Mouse (Mus musculus) ES-E14 (cell line): ENCODE data around the gene Tesc. TPM values are rescaled to one million over a fixed set of nuclear protein-coding genes. Genes with fewer than 3 reads are reported as not detected.

Experiments
- DNase-seq: peaks from one replicate; pipeline ENCODE4 v3.0.0-alpha.2; 2013; ENCODE audit warnings: low read depth, low spot score
- H3K27ac ChIP-seq: 2 replicates; pipeline ENCODE4 v1.5.1; 2012; ENCODE audit warnings: low read depth, mild to moderate bottlenecking, low read length, moderate library complexity, mixed read lengths; ENCODE audit not compliant: poor library complexity, insufficient read depth, severe bottlenecking
- H3K36me3 ChIP-seq: 2 replicates; pipeline ENCODE4 v1.6.1; 2012; ENCODE audit warnings: mild to moderate bottlenecking, low read length, moderate library complexity, mixed read lengths; ENCODE audit not compliant: control insufficient read depth, poor library complexity, insufficient read depth, severe bottlenecking
- H3K4me1 ChIP-seq, 2 experiments: fragments of 150-350 bp in 1 of 2; sonication (generic) in 1 of 2; 2 replicates each; pipeline ENCODE4 v1.6.1; 2012; ENCODE audit warnings: low read length in 2 of 2, mild to moderate bottlenecking in 1 of 2, mixed read lengths in 1 of 2; ENCODE audit not compliant: control insufficient read depth in 2 of 2, insufficient read depth in 2 of 2, poor library complexity in 1 of 2
- H3K4me3 ChIP-seq, 2 experiments: fragments of 150-350 bp in 1 of 2; sonication (generic) in 1 of 2; 2 replicates each; pipeline ENCODE4 v1.5.1; 2012; ENCODE audit warnings: low read length in 2 of 2, low read depth in 1 of 2, mild to moderate bottlenecking in 1 of 2, mixed read lengths in 1 of 2; ENCODE audit not compliant: insufficient read depth in 1 of 2, poor library complexity in 1 of 2, severe bottlenecking in 1 of 2
- H3K9ac ChIP-seq: 2 replicates; pipeline ENCODE4 v1.6.1; 2012; ENCODE audit warnings: low read depth, mild to moderate bottlenecking, low read length, mixed read lengths; ENCODE audit not compliant: poor library complexity, insufficient read depth, severe bottlenecking
- H3K9me3 ChIP-seq: fragments of 150-350 bp; sonication (generic); 2 replicates; pipeline ENCODE4 v1.6.1; 2012; ENCODE audit warnings: low read depth, mild to moderate bottlenecking, low read length; ENCODE audit not compliant: control insufficient read depth, insufficient read depth
- CHD2 ChIP-seq: IDR thresholded peaks from 2 replicates; pipeline ENCODE4 v1.6.1; 2014; ENCODE audit warnings: mild to moderate bottlenecking, low read depth, low read length, inconsistent platforms
- HCFC1 ChIP-seq: IDR thresholded peaks from 2 replicates; pipeline ENCODE4 v1.6.1; 2012; ENCODE audit warnings: low read length, inconsistent platforms, borderline replicate concordance; ENCODE audit not compliant: insufficient read depth
- MAFK ChIP-seq: IDR thresholded peaks from 2 replicates; pipeline ENCODE4 v1.6.1; 2014; ENCODE audit warnings: mild to moderate bottlenecking, low read depth, low read length, inconsistent platforms; ENCODE audit not compliant: insufficient read depth
- ZC3H11A ChIP-seq: IDR thresholded peaks from 2 replicates; pipeline ENCODE4 v1.6.1; 2012; ENCODE audit warnings: low read depth, mild to moderate bottlenecking, inconsistent platforms, low read length, borderline replicate concordance
- ZNF384 ChIP-seq: IDR thresholded peaks from 2 replicates; pipeline ENCODE4 v1.6.1; 2012; ENCODE audit warnings: low read depth, low read length, inconsistent platforms
- in situ Hi-C, 2 experiments: fragments of 600-800 bp; cut with MboI; formaldehyde crosslinking; loops; one replicate each; pipeline ENCODE4 v1.15.1; 2025; ENCODE audit warnings: low sequenced_read_pairs in 2 of 2, inconsistent platforms in 1 of 2; ENCODE audit not compliant: unreplicated experiment in 2 of 2
- total RNA-seq: library from RNA; depleted of rRNA; stranded (reverse); fragments of 300-350 nt; gene quantifications from 2 replicates; pipeline ENCODE4 v1.2.3, GENCODE M21; 2012

Tesc gene
- total RNA-seq, 1 experiment: 3.1 TPM

DNA sequence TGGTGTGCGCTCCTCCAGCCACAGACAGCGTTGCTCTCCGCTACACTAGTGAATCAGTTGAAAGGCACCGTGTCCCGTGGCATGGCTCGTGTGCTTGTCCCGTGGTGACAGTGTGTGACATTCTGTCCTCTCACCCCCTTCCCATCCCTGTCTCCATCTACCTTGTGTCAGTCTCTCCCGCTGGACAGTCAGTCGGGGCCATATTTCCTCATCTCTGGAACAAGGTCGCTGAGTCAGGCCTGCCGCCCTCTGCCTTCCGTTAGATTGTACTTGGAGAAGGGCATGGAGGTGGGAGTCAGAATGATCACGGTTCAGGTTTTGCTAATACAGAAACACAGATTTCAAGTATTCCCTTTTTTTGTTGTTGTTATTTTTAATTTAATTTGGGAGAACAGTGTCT lies 19.2 kb upstream of the Tesc start:
- in situ Hi-C loops: no loop called here
- DNase-seq: no peak
- H3K36me3 ChIP-seq: peaks cover 18% of the 10 kb centered on the region; the same call in 1 of the 2 replicates
- no peak overlapping the region for H3K4me3 ChIP-seq
- H3K27ac ChIP-seq: no peak overlapping the region
- no peaks in the 10 kb centered on the region for H3K9me3 ChIP-seq
- no peak for TF ChIP-seq MAFK
- TF ChIP-seq ZC3H11A: no peak
- no peak for TF ChIP-seq HCFC1
- no peak for TF ChIP-seq CHD2
- no peak for TF ChIP-seq ZNF384
- H3K4me1 ChIP-seq: peaks cover 0 to 4% of the 10 kb centered on the region in 2 experiments; a peak in 2 of 4 replicates
- no peak overlapping the region for H3K9ac ChIP-seq

DNA sequence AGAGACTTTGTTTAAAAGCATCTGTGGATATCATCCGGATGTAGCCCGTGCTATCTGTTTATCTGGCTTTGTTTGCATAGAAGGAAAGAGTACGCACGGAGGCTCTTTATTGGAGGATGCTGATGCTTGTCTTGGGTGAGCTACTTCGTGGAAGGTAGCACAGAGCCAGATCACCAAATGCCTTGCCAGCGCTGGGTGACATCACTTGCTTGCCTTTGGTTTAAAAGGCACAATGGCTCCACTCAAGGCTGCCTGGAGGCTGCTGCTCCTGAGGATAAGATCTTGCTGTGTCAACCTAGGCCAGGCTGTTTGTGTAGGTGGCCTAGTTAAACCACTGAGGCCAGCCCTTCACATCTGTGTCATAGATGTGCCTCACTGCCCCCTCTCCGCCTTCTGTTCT lies 16.7 kb upstream of the Tesc start:
- no peak overlapping the region for H3K9ac ChIP-seq
- H3K9me3 ChIP-seq: no peaks in the 10 kb centered on the region
- H3K36me3 ChIP-seq: peaks cover 12% of the 10 kb centered on the region; the same call in 1 of the 2 replicates
- TF ChIP-seq MAFK: no peak
- TF ChIP-seq ZNF384: no peak
- TF ChIP-seq HCFC1: no peak
- no peak for TF ChIP-seq CHD2
- no peak for TF ChIP-seq ZC3H11A
- H3K4me1 ChIP-seq: peaks cover 0 to 10% of the 10 kb centered on the region in 2 experiments; a peak in 2 of 4 replicates
- in situ Hi-C loops: no loop called here
- no peak overlapping the region for H3K4me3 ChIP-seq
- DNase-seq: no peak
- no peak overlapping the region for H3K27ac ChIP-seq

DNA sequence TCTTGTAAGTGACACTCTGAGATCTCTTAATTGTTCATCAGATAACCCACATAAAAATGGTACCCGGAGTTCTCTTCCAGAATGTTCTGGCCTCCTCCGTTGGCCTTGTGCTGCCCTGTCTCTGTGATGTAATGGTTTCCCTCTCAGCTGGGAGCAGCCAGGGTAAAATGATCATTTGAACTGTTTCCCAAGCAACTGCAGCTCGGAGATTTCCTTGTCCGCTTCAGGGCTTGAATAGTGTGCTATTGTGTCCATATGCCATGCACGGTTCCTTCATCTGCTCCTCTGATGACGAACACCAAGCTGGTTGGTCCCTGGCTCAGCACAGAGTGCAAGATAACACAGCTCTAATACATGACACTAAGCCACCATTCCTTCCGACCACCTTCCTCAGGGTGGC lies 15.7 kb upstream of the Tesc start:
- Histone ChIP-seq H3K36me3 (peaks cover 12% of the 10 kb centered on the region; the same call in 1 of the 2 replicates), H3K4me1 (peaks cover 0 to 10% of the 10 kb centered on the region in 2 experiments; a peak in 2 of 4 replicates), H3K9me3 (no peaks in the 10 kb centered on the region), H3K9ac (no peak overlapping the region), H3K4me3 (no peak overlapping the region), H3K27ac (no peak overlapping the region)
- in situ Hi-C loops: no loop called here
- no peak for TF ChIP-seq HCFC1
- no peak for TF ChIP-seq ZC3H11A
- TF ChIP-seq CHD2: no peak
- no peak for TF ChIP-seq ZNF384
- no peak for TF ChIP-seq MAFK
- no peak for DNase-seq

DNA sequence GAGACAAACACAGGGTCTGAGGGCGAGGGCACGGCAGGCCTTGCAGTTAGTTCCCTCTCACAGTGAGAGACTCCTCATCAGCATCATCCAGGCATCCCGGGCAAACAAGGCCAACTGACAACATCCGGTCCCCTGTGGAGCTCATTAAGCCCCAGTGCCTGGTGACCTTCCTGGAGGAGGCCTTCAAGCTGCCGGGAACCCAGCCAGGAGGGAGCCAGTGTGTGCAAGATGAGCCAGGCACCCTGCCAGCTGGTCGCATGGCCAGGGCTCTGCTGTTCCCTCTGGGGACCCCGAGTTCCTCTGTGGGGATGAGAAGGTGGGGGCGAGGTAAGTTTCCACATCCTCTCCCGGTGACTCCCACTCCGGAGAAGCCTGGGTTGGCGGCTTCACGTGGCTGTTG lies 12.5 kb upstream of the Tesc start:
- in situ Hi-C loops: no loop called here
- Histone ChIP-seq H3K9ac (no peak overlapping the region; the same call in 1 of the 2 replicates), H3K4me3 (peak overlapping the region; percentile 6 to 21; a peak in 1 of 4 replicates), H3K9me3 (no peaks in the 10 kb centered on the region), H3K4me1 (peaks cover 0 to 6% of the 10 kb centered on the region in 2 experiments; a peak in 1 of 4 replicates), H3K27ac (no peak overlapping the region), H3K36me3 (no peaks in the 10 kb centered on the region; the same call in 1 of the 2 replicates)
- no peak for TF ChIP-seq HCFC1
- TF ChIP-seq ZC3H11A: no peak
- no peak for TF ChIP-seq CHD2
- TF ChIP-seq MAFK: no peak
- no peak for TF ChIP-seq ZNF384
- no peak for DNase-seq
